Mouse (Mus musculus) layer of hippocampus, adult 9-10 months (tissue): ENCODE measurements around the gene Dbp.

ENCODE experiments used
- DNase-seq: peaks from one replicate; pipeline ENCODE4 v3.0.0; 2022; ENCODE audit warnings: low spot score

Dbp gene

DNA sequence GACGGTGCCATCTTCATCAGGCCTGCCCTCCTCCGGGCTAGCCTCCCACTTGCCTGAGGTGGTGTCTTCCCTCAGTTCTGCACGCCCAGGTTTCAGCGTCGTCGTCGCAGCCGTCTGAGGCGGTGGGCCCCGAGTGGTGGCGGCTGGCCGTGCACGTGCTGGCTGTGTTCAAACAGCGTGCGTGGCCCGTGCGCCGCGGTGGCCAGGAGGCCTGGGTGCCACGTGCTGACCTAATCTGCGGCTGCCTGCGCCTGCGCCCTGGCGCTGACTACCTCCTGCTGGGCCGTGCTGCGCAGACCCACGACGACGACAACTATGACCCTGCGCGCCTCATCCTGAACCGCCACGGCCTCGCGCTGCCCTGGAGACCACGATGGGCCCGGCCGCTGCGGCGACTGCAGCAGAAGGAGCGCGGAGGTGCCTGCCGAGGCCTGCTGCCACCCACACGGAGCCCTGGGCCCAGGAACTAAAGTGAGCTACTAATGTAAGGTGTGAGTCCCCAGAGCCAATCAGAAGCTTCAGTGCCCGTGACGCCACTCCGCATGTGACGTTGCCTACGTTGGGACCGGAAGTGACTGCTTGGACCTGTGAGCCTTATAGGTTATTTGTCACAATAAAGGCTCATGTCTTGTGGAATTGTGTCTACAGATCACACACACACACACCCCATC, 10.8 kb upstream of the Dbp start, which contains the start of gene Sec1:
Gene Sec1, minus strand, starts transcription at position 482 of the 671 bp plus-strand sequence.
- no peak for DNase-seq

DNA sequence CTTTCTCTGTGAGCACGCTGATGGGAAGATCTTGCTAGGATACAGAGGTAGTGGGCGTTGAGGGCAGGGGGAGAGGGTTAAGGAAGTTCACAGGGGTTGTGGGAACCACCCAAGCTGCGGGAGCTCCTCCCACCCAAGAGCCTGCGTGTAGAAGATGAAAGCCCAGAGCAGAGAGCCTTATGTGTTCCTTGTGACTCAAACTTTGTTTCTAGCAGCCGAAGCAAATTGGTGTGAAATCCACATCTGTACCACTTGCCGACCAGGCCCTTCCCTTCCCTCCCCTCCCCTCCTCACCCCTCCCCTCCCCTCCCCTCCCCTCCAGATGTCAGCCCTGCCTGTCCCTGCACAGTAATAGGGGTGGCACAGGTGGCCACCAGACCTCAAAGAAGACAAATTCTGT, 9.8 kb upstream of the Dbp start:
- DNase-seq = no peak

DNA sequence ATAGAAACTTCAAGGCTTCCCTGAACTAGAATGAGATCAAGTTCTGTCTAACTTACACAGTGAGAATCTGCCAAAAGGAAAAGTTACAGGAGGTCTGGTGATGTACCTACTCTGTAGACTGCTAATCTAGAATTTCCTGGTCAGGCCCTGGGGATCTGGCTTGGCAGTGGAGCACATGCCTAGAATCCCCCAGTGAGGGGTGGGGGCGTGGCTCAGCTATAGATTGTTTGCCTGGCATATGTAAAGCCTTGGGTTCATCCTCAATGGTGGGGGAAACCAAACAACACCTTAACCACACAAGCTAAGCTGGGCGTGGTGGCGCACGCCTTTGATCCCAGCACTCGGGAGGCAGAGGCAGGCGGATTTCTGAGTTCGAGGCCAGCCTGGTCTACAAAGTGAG, 7.0 kb upstream of the Dbp start:
- DNase-seq = no peak

DNA sequence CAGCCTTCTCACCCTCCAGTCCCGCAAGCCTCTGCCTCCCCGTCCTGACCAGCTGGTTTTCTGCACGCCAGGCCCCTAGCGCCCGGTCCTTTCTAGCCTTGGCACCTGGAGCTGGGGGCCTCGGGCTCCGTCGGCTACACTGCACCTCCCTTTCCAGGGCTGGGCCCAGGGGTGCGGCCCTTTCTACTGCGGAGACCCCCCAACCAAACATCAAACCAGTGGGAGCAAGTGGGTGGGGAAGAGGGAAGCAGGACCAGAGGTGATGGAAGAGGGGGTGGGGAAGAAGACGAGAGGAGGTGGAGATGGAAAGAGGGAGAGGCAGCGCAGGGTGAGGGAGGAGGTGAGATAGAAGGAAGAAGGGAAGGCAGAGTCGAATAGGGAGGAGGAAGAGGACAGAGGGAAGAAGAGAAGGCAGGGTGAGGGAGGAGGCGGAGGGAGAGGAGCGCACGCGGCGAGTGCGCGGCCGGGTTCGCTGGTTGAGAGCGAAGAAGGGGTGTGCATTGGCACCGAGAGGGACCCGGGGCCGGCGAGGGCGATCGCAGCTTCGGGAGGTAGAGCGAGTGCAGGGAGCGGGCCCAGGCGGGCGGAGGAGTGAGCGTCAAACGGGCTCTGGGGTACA, 5.3 kb upstream of the Dbp start, which contains the start of gene Car11:
Gene Car11, plus strand, starts transcription at position 321 of the 619 bp plus-strand sequence.
- no peak for DNase-seq

DNA sequence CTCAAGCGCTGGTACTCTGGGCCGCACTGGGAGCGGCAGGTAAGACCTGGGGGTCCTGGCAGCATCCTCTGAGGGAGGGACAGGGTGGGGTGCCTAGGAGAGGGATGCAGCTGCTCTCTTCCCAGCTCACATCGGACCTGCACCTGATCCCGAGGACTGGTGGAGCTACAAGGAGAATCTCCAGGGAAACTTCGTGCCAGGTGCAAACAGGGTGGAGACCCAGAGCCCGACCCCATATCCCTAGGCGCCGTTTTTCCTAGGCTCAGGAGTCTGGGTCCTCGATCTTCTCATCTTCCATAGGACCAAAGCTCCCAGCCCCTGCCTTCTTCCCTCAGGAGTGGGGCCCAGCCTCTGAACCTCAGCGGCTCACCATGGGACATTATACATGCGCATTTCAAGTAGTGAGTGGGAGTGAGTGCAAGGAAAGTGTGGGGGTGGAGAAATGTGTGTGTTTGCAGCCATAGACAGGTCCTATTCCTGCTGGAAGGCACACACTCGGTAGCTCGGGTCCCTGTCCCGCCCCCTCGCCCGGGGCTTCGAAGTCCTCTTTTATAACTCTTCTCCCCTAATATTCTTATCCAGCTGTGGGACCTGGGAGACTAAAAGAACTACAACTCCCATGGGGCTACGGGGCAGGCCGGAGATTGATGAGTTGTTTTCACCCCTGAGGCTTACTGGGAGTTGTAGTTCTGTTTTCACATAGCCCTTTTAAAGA, 4.4 kb upstream of the Dbp start:
- no peak for DNase-seq

DNA sequence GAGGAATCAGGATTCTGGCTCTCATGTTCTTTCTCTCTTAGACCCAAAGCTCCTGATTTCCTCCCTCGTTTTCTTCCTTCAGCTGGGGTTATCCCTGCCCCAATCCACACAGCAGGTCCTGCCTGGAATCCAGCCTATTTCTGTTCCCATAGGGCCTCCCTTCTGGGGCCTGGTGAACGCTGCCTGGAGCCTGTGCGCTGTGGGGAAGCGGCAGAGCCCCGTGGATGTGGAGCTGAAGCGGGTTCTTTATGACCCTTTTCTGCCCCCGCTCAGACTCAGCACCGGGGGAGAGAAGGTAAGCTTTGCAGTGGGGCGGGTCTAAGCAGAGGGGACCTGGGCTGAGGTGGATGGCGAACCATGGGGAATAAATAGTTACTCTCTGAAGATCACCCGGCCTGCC, 3.8 kb upstream of the Dbp start:
- no peak for DNase-seq

DNA sequence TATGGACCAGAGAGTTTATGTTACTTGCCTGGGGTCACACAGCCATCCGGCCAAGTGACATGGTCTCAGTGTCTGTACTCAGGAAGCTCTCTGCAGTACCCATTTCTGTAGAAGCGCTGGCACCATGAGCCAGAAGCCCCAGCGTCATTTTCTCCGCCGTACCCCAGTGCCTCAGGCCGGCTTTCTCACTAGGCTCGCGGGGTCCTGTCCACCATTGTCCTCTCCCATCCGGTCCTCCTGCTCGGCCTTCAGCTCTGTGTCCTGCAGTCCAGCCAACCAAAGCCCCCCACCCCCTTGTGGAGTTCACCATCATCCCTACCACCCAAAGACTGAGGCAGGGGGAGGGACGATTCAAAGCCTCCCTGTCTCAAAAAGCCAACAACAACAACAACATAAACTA, 3.3 kb upstream of the Dbp start:
- DNase-seq = no peak

DNA sequence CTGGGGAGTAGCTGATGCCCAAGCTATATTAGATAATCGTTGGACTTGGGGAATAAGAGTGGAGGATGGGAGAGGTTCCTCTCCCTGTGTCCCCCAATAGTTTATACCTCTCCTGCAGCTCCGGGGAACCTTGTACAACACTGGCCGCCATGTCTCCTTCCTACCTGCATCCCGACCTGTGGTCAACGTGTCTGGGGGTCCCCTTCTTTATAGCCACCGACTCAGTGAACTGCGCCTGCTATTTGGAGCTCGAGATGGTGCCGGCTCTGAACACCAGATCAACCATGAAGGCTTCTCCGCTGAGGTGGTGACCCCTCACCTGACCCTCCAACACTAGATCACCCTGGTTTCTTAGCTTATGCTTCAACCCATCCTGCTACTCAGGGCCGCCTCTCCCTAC, 2.6 kb upstream of the Dbp start:
- DNase-seq = no peak

DNA sequence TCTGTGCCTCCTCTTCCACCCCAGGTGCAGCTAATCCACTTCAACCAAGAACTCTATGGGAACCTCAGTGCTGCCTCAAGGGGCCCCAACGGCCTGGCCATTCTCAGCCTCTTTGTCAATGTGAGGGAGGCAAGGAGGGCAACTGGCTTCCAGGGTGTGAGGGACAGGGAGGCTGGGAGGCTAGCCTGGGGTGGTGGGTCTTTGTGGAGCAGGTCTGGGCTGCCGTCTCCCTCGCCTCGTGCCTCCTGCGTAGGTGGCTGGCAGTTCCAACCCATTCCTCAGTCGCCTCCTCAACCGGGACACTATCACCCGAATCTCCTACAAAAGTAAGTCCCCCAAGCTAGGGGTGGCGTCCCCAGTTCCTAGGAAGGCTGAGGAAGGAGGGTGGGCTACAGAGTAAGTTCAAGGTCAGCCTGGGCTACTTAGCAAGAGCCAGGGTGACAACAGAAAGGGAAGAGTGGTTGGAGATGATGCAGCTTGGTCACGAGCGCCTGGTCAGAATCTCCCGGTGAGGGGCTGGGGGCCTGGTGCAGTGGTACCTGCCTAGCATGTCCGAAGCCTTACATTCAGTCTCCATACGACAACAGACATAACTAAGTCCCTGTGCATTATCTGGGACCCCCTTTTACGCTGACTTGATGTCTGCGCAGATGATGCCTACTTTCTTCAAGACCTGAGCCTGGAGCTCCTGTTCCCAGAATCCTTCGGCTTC, 1.9 kb upstream of the Dbp start:
- no peak for DNase-seq

DNA sequence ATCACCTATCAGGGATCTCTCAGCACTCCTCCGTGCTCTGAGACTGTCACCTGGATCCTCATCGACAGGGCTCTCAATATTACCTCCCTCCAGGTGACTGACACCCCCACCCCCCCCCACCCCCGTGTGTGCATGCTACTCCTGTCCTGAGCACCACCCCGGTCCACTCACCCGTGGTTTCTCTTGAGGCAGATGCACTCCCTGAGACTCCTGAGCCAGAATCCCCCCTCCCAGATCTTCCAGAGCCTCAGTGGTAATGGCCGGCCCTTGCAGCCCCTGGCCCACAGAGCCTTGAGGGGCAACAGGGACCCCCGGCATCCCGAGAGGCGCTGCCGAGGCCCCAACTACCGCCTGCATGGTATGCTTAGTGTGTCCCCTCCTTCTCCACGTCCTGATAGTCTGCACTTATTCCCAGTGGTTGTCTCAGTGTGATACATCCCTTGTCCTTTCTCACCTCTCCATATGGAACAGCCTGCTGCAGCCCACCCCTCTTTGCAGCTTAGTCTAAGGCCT, 1.3 kb upstream of the Dbp start:
- DNase-seq = no peak

DNA sequence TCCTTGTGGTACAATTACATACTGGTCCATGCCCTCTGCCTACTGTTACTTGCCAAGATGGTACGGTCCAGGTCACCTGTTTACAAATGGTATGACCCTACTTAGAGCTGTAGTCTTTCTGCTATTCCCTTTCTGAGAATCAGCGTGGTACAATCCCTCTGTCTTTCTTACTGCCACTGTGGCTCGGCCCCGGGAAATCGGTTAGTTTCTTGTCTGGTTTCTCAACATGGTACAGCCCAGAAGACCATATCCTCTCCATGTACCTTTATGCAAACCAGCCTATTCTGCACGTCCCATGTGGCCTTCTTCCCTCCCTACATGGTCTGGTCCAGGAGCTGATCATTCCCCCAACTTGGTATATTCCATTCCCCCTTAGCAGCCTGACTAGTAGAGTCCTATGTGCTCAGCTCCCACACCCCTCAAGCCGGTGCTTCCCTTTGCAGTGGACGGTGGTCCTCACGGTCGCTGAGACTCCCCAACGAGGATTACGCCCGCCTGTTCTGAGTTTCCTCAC, 785 bp upstream of the Dbp start:
- no peak for DNase-seq

DNA sequence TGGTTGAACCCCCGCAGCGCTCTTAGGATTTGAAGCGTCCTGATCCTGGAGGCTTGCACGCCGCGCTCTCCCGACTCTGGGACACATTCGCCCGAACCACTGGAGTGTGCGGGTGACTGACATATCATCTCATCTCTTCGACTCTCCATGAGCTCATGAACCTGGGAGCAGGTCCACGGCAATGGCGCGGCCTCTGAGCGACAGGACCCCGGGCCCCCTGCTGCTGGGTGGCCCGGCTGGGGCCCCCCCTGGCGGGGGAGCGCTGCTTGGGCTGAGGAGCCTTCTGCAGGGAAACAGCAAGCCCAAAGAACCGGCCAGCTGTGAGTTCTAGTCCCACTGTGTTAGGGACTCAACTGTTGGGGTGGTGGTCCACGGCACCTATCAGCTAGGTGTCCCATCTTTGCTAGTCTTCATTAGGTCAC, 566 bp downstream of the Dbp start:
- DNase-seq = no peak

DNA sequence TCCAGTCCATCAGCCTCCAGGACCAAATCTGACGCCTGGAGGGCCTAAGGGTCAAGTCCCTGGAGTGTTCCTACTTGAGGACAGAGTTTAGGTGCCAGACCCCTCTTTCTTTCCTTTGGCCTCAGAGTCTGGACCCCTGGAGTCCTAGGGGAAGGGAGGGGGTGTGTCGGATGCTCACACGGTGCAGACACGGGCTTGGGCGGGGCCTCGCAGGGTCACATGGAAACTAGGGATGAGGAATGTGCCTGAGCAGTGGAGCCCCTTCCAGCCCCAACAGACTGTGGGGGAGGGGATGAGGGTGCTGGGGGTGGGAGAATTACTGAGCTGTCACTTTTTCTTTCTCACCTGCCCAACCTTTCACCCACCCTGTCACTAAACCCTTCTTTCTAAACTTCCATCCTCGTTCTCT, 989 bp downstream of the Dbp start:
- no peak for DNase-seq

DNA sequence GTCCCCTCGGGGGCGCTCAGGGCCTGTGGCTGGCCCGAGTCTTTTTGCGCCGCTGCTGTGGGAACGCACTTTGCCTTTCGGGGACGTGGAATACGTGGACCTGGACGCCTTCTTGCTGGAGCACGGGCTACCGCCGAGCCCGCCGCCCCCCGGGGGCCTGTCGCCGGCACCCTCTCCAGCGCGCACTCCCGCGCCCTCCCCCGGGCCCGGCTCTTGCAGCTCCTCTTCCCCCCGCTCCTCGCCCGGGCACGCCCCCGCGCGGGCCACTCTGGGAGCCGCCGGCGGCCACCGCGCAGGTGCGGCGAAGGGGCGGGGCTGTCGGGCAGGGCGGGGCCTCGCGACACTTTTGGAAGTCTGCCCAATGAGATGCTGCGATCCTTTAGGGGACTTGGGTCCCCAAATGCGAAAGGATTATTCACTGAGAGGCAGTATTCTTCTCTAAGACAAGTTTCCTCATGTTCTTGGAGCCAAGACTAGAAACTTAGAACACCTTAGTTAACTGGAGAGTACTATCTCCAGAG, 1.9 kb downstream of the Dbp start:
- no peak for DNase-seq

DNA sequence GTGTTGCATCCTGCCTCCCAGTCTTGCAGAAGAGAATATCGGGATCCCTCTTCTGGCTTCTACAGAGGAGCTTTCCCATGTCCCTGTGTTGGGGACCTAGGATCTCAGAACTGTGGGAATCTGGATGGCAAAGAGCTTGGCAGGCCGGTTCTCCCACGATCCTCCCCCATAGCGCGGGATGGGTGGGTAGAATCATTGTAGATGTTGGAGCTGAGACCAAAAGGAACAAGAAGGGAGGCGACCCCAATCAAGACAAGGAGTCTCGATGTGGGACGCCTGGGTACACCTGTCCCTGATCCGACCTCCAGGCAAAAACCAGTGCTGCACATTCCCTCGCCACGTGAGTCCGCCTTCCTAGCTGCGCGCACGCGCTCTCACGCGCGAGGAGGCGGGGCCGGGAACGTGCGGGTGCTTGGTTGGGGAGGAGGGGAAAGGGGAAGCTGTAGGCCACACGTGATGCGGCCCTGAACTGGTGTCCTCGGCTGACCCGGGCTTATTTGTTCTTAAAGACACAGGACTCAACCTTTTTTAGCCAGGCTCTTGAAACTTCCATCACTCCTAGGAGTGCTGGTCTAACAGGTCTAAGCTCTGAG, 2.6 kb downstream of the Dbp start:
- DNase-seq = peak; percentile 86

DNA sequence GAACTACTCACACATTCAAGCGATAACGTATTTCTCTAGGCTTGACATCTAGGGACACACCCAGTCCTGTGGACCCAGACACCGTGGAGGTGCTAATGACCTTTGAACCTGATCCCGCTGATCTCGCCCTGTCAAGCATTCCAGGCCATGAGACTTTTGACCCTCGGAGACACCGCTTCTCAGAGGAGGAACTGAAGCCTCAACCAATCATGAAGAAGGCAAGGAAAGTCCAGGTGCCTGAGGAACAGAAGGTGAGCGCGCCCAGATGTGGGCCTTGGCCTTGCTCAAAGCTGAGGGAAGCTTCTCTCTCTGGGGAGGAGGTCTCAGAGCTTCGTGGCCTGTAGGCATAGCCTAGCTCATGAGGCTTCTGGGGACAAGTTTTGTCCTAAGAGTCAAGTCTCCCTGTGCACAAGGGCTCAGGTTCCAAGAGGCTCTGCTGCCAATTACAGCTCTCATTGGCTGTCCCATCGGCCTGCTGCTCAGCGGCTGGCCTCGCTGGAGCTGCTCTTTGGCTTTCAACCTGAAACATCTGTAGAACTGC, 3.4 kb downstream of the Dbp start:
- no peak for DNase-seq

DNA sequence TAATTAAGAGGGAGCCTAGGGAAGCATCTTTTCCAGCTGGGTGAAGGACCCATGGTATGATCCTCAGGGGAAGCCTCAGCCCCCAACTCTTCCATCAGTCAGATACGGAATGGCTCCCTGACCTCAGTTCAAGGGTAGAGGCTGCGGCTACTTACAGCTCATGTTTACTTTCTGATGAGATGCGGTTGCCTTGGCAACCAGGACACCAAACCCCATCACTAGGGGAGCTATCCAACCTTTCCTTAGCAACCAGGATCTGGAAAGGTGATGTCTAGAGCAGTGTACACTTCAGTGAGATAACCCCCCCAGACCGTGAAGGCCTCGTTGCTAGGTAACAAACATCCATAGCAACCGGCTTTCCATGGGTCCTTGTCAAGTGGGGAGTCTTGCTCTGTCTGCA, 4.1 kb downstream of the Dbp start:
- no peak for DNase-seq

DNA sequence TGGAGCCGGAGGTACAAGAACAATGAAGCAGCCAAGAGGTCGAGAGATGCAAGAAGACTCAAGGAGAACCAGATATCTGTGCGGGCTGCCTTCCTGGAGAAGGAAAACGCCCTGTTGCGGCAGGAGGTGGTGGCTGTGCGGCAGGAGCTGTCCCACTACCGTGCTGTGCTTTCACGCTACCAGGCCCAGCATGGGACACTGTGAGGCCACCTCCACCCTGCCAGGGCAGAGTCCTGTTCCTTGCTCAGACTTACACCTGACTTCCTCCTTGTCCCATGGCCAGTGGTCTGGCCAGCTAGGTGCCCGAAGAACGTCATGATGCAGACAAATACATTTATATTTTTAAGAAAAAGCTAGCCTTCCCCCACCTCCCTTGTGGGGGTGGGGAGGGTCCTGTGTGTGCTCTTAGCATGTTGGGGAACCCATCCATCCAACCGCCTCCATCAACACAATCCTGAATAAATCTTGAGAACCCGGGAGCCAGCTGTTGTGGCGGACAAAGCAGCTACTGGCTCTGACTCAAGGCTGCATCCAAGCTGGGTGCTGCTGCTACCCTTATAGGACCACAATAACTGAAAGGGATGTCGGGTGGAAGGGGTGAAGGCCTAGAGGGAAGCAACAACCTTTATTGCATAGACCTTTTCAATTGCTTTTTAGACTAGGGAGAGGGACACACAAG, 4.9 kb downstream of the Dbp start:
- no peak for DNase-seq

DNA sequence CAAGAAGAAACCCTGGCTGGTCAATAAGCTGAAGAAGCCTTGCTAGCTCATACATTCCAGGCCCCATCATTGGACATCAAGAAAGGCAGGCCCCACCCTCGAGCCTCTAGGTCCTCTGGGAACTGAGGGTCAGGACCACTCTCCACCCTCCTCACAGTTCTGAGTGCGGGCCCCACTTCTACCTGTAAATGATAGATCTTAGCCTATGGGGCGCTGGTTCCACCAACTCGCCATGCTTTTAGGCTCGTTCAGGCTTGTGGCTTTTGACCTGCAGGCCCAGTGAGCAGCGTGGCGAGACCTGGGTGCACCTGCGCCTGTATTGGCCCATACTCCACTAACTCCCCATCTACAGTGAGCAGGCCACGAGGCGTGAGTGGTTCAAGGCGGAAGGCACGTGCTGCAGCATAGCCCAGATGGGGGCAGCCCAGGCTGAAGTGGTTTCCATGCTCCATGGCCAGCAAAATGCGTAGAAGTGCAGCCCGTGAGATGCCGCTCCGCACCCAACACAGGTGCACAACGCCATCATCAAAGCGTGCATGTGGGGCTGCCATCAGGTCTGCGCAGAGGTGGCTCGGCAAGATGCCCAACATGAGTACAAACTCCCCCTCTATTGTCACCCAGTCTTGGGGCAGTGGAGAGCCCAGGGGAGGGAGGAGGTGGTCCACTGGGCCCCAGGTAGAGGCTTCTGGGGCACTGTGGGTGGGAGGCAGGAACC, 5.7 kb downstream of the Dbp start:
- no peak for DNase-seq
